Mouse (Mus musculus) heart, postnatal 25 days (tissue): ENCODE results near the gene Zfp445. TPM values are rescaled to one million over a fixed set of nuclear protein-coding genes. Genes with fewer than 3 reads are reported as not detected.

Source experiments
- DNase-seq: peaks from one replicate; pipeline ENCODE4 v3.0.0; 2022; ENCODE audit warnings: low spot score
- intact Hi-C: fragments of 180-260 bp; cut with DNase I; formaldehyde crosslinking; loops from one replicate; pipeline ENCODE4 v1.15.1; 2025
- total RNA-seq, 2 experiments: library from RNA; stranded (reverse); gene quantifications; 2 replicates each; pipeline ENCODE4 v1.2.3; 2021

Zfp445 gene
- total RNA-seq, 2 experiments from 2014 or later, result 78.6 to 88.5 TPM

- no peak for DNase-seq
- intact Hi-C loops, result loop anchor here (10.0 kb wide), 1 partner anchor 103 kb away; no protein-coding TSS in a partner anchor
Observed at GRCm38 (mm10) chr9:122837680-122838079, 28.1 kb downstream of the Zfp445 start.

DNA sequence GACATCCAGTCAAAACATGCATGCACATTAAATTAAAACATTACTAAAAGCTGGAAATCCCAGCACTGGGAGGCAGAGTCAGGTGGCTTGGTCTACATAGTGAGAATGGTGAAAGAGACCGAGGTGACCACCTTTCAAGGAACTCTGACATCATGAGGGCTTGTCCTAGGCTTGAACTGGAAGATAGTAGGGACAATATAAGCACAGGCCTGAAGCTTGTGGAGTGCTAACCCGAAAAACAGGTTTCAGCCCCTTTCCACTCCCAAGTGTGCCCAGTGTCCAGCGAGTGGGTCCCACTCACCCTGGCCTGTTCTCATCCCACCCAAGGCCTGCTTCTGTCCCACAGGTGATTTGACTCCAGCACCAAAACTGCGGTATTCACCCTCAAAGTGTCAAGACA lies 28.6 kb downstream of the Zfp445 start:
- intact Hi-C loops, result loop anchor here (10.0 kb wide), 1 partner anchor 102 kb away; no protein-coding TSS in a partner anchor
- DNase-seq, result no peak

DNA sequence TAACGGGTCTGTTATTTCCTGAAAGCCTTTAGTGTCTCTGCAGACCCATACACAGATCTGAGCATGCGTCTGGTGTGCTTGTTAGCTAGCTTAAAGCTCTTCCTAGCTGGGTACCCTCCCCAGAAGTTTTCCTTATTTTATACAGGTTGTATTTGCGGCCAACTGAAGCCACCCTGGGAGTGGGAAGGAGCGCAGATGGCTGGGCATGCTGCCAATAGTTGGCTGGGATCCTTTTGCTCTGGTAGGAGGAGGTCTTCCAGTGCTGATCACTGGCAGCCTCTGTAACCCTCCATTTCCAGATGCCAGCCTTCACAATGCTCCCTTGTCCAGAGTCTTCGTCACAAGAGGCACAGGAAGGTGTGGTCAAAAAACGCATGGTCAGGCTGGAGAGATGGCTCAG lies 29.0 kb downstream of the Zfp445 start:
- intact Hi-C loops, result loop anchor here (10.0 kb wide), 1 partner anchor 102 kb away; no protein-coding TSS in a partner anchor
- no peak for DNase-seq

DNA sequence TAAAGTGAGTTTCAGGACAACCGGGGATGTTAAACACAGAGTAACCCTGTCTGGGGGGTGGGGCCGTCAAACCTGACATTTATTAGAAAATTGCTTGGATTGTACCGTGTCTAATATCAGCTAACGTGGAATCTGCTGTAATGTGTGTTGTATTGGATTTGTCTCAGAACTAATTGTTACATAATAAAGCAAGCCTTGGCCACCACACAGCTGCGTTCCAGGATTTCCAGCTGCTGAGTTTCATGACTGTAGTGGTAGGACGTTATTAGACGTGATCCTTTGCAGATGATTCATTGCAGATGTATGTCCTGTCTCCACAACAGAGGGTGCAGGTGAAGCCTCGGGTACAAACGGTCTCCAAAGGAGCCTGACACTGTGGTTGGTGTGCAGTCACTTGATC lies 29.7 kb downstream of the Zfp445 start:
- DNase-seq, result no peak
- intact Hi-C loops, result loop anchor here (10.0 kb wide), 1 partner anchor 101 kb away; no protein-coding TSS in a partner anchor

DNA sequence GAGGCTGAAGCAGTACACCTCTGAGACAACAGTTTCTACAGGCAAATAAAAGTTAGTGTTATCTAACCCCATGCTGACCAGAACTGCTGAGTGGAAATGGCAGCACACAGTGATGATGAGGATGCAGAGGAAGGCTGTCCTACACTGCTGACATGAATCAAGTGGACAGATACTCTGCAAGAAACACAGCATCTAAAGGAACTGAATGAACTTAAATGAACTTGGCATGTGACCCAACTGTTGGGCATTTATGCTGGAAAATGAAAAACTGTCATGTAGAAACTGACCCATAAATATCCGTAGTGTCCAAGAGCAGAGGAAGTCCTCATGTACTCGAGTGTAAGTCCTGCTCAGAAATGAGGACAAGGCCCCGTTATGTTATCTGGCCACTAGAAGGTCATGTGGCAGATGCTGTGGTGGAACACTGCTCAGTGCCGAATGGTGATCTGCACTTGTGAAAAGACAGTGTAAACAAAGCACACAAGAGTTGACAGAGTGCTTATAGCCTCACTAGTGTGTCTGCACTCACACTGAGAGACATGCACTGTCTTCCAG lies 35.9 kb downstream of the Zfp445 start:
- intact Hi-C loops, result loop anchor here (10.0 kb wide), 1 partner anchor 95 kb away; no protein-coding TSS in a partner anchor
- DNase-seq, result no peak

DNA sequence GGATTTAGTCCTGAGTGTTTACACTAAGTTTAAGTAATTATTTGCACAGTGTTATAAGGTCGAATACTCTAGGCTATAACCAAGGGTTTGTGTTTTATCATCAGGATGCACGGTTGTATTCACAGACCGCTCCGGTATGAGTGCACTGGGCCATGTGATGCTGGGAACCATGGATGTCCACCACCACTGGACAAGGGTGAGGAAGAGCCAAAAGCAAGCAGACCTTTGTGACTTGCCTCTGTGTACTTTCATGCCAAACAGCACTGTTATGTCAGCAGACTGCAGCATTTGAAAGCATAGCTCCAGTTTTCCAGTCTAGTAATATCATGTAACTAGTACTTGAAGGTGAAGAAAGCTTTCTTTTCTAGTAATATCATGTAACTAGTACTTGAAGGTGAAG lies 39.1 kb downstream of the Zfp445 start:
- no peak for DNase-seq
- intact Hi-C loops, result no loop called here

DNA sequence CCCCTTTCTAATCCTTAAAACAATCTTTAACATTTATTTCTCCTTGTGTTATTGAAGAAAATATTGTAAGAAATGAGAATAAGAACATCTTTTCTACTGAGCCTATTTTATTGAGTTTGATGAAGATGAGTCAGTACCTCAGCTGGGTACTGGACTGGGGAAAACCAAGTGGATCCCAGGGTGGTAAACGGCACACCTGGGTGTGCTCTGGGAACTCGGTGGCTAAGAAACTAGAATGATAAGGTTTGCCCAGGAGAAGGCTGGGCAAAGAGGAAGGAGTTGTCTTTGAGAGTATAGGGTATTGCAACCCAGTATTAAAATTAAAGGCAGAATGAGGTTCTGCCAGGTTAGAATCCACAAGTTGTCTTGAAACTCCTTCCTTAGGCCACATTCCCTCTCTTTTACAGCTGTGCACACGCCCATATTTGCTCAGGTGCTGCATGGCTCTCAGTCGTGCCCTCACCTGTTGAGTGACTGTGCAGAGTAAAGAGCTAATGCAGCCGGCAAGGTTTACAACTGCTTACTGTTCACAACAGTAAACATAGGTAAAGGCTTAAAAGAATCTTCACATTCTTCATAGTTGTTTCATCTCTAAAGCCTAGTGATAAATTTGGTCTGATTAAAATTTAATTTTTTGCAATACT lies 42.3 kb downstream of the Zfp445 start:
- intact Hi-C loops, result no loop called here
- no peak for DNase-seq

DNA sequence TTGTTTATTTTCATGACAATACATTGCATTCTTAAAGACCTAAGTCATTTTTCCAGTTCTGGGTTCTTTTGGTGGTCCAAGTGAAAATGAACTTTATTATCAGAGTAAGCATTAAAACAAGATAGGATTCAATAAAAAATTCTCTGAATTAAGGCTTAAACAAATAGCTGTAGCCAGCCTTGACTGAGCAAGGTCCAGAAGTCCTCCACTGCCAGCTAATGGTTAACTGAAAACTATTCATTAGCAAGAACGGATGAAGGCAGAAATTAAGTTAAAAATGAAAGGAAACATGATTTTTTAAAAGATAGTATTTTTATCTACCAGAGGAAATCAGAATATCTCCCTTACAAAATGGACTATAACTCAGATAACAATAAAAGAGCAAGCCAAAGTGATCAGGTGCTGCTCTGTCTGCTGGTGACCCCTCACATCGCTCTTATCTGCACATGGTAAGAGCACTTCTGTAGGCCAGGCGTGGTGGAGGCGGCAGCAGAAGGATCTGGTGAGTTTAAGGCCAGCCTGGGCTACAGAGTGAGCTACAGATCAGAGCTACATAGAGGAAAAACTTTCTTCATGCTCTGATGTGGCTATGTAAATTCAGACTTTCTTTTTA lies 50.5 kb downstream of the Zfp445 start:
- intact Hi-C loops, result no loop called here
- DNase-seq, result no peak

DNA sequence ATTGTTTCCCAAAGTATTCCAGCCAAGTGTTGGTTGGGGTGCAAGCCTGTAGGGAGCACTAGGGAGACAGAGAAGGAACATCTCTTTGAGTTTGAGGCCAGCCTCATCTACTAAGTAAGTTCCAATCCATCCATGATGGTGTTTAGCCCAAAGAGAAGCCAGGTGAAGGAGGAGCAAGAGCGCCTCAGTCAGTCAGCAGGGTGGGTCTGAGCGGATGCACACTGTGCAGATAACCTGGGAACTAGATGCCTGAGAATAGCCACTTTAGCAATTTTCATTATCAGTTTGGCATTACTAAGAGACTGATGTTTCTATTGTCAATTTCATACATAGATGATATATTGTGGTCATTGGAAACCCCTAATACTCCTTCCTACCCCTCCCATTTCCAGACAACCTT lies 51.0 kb downstream of the Zfp445 start:
- no peak for DNase-seq
- intact Hi-C loops, result no loop called here

GRCm38 (mm10) chr9:122812386-122812785 lies 53.4 kb downstream of the Zfp445 start:
- intact Hi-C loops, result no loop called here

GRCm38 (mm10) chr9:122810212-122810611 lies 55.6 kb downstream of the Zfp445 start:
- DNase-seq, result no peak
- intact Hi-C loops, result no loop called here

More at GRCm38 (mm10) chr9:122812386-122812785, 53.4 kb downstream of the Zfp445 start:
- DNase-seq, result no peak

- intact Hi-C loops, result loop anchor here (5.0 kb wide), 1 partner anchor 55 kb away; no protein-coding TSS in a partner anchor
- no peak for DNase-seq
Observed at GRCm38 (mm10) chr9:122807186-122807585, 58.6 kb downstream of the Zfp445 start.

DNA sequence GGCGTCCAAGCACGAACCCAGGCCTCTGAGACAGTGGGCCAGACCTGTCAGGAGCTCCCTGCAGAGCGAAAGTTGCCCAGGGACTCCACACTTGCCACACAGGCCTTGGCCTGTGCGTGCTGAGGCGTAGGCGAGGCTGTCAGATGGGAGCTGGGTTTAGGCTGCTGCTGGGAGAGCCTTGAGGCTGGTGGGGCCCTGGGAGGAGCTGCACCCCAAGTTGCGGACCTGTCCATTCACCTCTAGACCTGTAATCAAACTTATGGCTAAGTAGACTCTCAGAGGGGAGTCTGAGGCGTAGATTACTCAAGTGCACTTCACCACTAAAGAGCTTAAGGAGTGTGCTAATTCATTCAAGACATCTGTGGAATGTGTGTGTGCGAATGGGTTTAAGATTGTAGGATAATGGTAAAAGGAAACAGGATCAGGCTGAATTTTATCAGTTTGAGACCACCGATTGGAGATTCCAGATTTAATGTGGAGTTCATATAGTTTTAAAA lies 59.9 kb downstream of the Zfp445 start:
- DNase-seq, result no peak
- intact Hi-C loops, result loop anchor here (5.0 kb wide), 1 partner anchor 56 kb away; no protein-coding TSS in a partner anchor

GRCm38 (mm10) chr9:122805053-122805844 lies 60.6 kb downstream of the Zfp445 start, which contains the start of gene Tcaim:
Gene Tcaim (plus strand): TSS chr9:122805539.
- peak; percentile 85 for DNase-seq
- intact Hi-C loops, result loop anchor here (5.0 kb wide), 1 partner anchor 57 kb away; no protein-coding TSS in a partner anchor

Other genes starting within 250 kb of the Zfp445 start
- gene Topaz1, start 118.7 kb downstream of the Zfp445 start, total RNA-seq, result not detected
- gene Tcaim, start 60.5 kb downstream of the Zfp445 start, total RNA-seq, result 10 to 100 TPM; 49.6 to 50.8 TPM
- gene Gm35549, start 22.0 kb downstream of the Zfp445 start, total RNA-seq, result not detected
- gene Zkscan7, start 19.7 kb upstream of the Zfp445 start, total RNA-seq, result 1 to 10 TPM; 5.0 to 6.1 TPM
- 1 to 10 TPM; 1.9 to 2.5 TPM for gene Zfp105, start 57.1 kb upstream of the Zfp445 start, total RNA-seq
- 10 to 100 TPM; 15.1 to 19.3 TPM for gene 1110059G10Rik, start 85.0 kb upstream of the Zfp445 start, total RNA-seq
- 1 to 10 TPM in 1 of 2 experiments, under 1 TPM in 1; 0.91 to 1.1 TPM for gene Kif15, start 85.0 kb upstream of the Zfp445 start, total RNA-seq
- gene Tmem42, start 155.3 kb upstream of the Zfp445 start, total RNA-seq, result 10 to 100 TPM; 13.7 to 13.9 TPM
- gene Tgm4, start 168.7 kb upstream of the Zfp445 start, total RNA-seq, result under 1 TPM in 1 of 2 experiments, not detected in 1; 0.42 TPM
- 10 to 100 TPM; 42.8 TPM for gene Zdhhc3, start 247.2 kb upstream of the Zfp445 start, total RNA-seq
- 10 to 100 TPM; 28.0 to 30.2 TPM for gene Exosc7, start 247.2 kb upstream of the Zfp445 start, total RNA-seq